Mouse (Mus musculus) neural tube, embryonic 13.5 days (tissue): ENCODE data around the gene Gipc1. TPM values are rescaled to one million over a fixed set of nuclear protein-coding genes. Genes with fewer than 3 reads are reported as not detected.
A peak's percentile ranks its signal among the peaks of the same experiment; 100 is the strongest.

Source experiments
- ATAC-seq: fragments of 200-750 bp; cut with Nextera tagmentation; 2 replicates; pipeline ENCODE4 v1.8.0; 2017; ENCODE audit warnings: low read depth, mild to moderate bottlenecking, moderate TSS enrichment, moderate library complexity
- H3K27ac ChIP-seq: fragments of 300-500 bp; sonication (generic); replicated peaks from 2 replicates; pipeline ENCODE4 v1.5.1; 2015; ENCODE audit warnings: moderate library complexity, mild to moderate bottlenecking, inconsistent platforms
- H3K27me3 ChIP-seq: fragments of 300-500 bp; sonication (generic); 2 replicates; pipeline ENCODE4 v1.6.1; 2015; ENCODE audit warnings: mild to moderate bottlenecking, inconsistent platforms
- H3K36me3 ChIP-seq: fragments of 300-500 bp; sonication (generic); 2 replicates; pipeline ENCODE4 v1.6.1; 2015; ENCODE audit warnings: mild to moderate bottlenecking, inconsistent platforms
- H3K4me1 ChIP-seq: fragments of 300-500 bp; sonication (generic); replicated peaks from 2 replicates; pipeline ENCODE4 v1.6.1; 2015; ENCODE audit warnings: inconsistent platforms
- H3K4me2 ChIP-seq: fragments of 300-500 bp; sonication (generic); 2 replicates; pipeline ENCODE4 v1.6.1; 2015; ENCODE audit warnings: inconsistent platforms, mild to moderate bottlenecking, moderate library complexity
- H3K4me3 ChIP-seq: fragments of 300-500 bp; sonication (generic); 2 replicates; pipeline ENCODE4 v1.5.1; 2015; ENCODE audit warnings: mild to moderate bottlenecking, inconsistent platforms
- H3K9ac ChIP-seq: fragments of 300-500 bp; sonication (generic); 2 replicates; pipeline ENCODE4 v1.6.1; 2015; ENCODE audit warnings: moderate library complexity, mild to moderate bottlenecking, inconsistent platforms
- H3K9me3 ChIP-seq: fragments of 300-500 bp; sonication (generic); 2 replicates; pipeline ENCODE4 v1.6.1; 2016; ENCODE audit warnings: inconsistent platforms
- WGBS: fragments of 180-500 bp; shearing (Covaris S2); methylation state at CpG from one replicate; pipeline ENCODE4 v1.1.7; 2015; 5-methylcytosine and 5-hydroxymethylcytosine counted together
- polyA plus RNA-seq: library from polyadenylated mRNA; unstranded; fragments of >200 nt; fragmentation: Nextera tagmentation; extraction: Ambion mirVana; gene quantifications from 2 replicates; pipeline ENCODE4 v1.2.1, GENCODE M21; 2015

Gipc1 gene
- 149 and 151 TPM in 2 replicates for polyA plus RNA-seq

DNA sequence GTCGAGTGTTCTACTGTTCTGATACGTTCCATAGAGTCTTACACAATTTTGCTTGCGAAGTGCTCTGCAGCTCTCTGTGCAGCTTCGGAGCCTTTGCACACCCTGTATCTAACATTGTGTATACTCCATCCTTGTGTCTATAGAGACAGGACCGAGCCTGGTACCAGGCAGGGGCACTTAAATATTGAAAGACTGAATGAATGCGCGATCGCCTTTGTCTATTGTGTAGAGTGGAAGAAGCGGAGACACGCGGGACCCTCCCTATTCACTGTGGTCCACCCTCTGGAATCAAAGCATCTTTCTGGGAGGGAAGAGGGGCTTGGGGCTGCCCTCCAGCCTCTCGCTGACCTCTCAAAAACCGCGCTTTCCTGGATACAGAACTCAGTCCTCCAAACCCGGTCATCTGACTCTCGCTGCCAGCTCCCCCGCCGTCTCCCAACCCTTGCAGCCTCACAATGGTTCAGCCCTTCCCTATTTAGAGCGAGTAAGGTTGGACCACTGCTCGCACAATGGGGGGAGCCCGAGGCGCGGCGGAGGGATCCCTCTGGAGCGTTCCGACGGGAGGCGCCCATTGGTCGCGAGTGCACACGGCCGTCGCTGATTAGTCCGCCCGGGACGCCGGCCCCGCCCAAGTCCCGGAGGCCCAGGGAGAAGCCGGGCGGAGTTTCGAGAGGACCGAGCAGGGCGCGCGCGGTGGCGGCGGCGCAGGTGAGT lies at the start of gene Gipc1:
Gene Gipc1 (plus strand): TSS at position 648 of the 714 bp plus-strand sequence.
- Histone ChIP-seq H3K9me3 (0 out of 2 replicates have a peak, but pooled peaks cover 3% of the 10 kb centered on the region), H3K27ac (peak within 1 kb of the TSS; percentile 93), H3K36me3 (no peaks in the 10 kb centered on the region), H3K4me3 (peak within 1 kb of the TSS; percentile 84), H3K4me1 (peaks cover 32% of the 10 kb centered on the region), H3K9ac (peak within 1 kb of the TSS; percentile 91), H3K27me3 (no peaks in the 10 kb centered on the region), H3K4me2 (peak within 1 kb of the TSS; percentile 70)
- WGBS: 6% methylated on average over 40 of the region's 50 CpGs
- peak; percentile 95 for ATAC-seq

DNA sequence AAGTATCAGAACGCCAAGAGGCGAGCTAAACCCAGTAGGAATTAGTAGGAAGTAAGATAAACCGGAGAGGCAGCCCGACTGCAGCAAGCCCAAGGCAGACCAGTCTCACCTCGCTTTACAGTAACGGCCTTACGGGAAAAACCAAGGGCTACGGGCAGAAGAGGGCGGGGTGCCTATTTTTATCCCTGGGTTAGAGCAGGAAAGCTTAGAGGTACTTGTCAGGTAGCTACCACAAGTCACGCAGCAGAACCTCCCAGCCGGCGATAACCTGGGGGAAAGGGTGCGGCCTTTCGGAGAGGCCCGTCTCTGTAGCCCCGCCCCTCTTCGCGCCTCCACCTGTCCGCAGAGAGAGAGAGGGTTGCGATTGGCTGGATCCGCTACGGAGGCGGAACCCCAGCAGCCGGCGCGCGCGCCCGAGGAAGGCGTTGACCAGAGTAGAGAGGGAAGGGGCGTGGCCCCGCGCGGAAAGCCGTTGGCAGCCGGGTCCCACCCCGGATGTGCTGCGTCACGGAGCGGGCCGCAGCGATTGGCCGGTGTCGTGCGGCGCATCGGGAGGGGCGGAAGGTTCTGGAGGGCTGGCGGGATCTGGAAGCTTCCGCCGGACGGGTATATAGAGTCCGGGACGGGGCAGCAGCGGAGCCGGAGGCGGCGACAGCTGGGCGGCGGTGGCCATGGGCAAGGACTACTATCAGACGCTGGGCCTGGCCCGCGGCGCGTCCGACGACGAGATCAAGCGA lies 44.6 kb upstream of the Gipc1 start, which contains the start of the genes Tecr and Dnajb1:
Gene Tecr (minus strand): TSS at position 311 of the 737 bp plus-strand sequence.
Gene Dnajb1 (plus strand): TSS at position 533 of the 737 bp plus-strand sequence.
- peaks cover 31% of the 10 kb centered on the region for H3K4me1 ChIP-seq
- peaks cover 33% of the 10 kb centered on the region for H3K36me3 ChIP-seq
- peak within 1 kb of the TSS; percentile 97 for H3K27ac ChIP-seq
- under 1% methylated on average over 64 of the region's 69 CpGs for WGBS
- no peaks in the 10 kb centered on the region for H3K9me3 ChIP-seq
- peak within 1 kb of the TSS; percentile 90 for H3K4me2 ChIP-seq
- no peaks in the 10 kb centered on the region for H3K27me3 ChIP-seq
- H3K4me3 ChIP-seq: peak within 1 kb of the TSS; percentile 79
- peak within 1 kb of the TSS; percentile 89 for H3K9ac ChIP-seq
- peak; percentile 97 for ATAC-seq

DNA sequence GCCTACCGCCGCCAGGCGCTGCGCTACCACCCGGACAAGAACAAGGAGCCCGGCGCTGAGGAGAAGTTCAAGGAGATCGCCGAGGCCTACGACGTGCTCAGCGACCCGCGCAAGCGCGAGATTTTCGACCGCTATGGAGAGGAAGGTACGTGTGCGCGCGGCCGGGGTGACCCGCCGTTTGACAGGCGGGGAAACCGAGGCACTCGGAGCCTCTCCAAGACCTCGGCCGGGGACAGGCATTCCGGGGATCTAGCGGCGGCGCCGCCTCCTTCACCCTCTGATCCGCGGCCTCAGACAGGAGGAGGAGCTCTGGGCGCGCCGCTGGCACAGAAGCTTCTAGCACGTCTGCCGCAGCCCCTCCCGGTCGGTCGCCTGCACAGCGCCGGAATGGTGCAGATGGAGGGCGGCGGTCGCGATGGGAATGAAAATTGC lies 44.1 kb upstream of the Gipc1 start:
- H3K4me2 ChIP-seq: peak overlapping the region; percentile 90
- ATAC-seq: peak; percentile 84

DNA sequence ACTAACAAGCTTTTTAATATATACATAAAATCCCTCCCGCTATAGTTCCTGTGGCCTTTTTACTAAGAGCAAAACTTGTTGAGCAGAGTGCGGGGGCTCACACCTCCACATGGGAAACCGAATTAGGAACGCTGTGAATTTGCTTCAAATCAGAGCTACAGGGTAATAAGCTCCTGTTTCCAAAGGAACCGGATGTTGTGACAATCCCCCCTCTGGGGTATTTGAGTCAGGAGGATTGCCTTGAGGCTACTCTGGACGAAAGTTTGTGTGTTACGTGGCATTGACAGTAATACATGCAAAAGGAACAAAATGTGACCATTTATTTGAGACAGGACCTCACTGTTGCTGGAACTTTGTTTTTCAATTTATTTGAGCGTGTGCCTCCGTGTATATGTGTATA lies 43.4 kb upstream of the Gipc1 start:
- H3K4me1 ChIP-seq: peaks cover 31% of the 10 kb centered on the region
- WGBS: 37% methylated on average over 9 of the region's 9 CpGs
- H3K9me3 ChIP-seq: no peaks in the 10 kb centered on the region
- peaks cover 42% of the 10 kb centered on the region for H3K36me3 ChIP-seq
- peak overlapping the region; percentile 79 for H3K4me3 ChIP-seq
- H3K27me3 ChIP-seq: no peaks in the 10 kb centered on the region
- peak overlapping the region; percentile 89 for H3K9ac ChIP-seq
- H3K4me2 ChIP-seq: peak overlapping the region; percentile 90
- ATAC-seq: no peak
- peak overlapping the region; percentile 97 for H3K27ac ChIP-seq

More for the DNA sequence above, 44.1 kb upstream of the Gipc1 start:
- peaks cover 35% of the 10 kb centered on the region for H3K36me3 ChIP-seq
- under 1% methylated on average over 51 of the region's 51 CpGs for WGBS
- no peaks in the 10 kb centered on the region for H3K27me3 ChIP-seq
- H3K4me1 ChIP-seq: peaks cover 31% of the 10 kb centered on the region
- peak overlapping the region; percentile 89 for H3K9ac ChIP-seq
- H3K4me3 ChIP-seq: peak overlapping the region; percentile 79
- peak overlapping the region; percentile 97 for H3K27ac ChIP-seq
- H3K9me3 ChIP-seq: no peaks in the 10 kb centered on the region

DNA sequence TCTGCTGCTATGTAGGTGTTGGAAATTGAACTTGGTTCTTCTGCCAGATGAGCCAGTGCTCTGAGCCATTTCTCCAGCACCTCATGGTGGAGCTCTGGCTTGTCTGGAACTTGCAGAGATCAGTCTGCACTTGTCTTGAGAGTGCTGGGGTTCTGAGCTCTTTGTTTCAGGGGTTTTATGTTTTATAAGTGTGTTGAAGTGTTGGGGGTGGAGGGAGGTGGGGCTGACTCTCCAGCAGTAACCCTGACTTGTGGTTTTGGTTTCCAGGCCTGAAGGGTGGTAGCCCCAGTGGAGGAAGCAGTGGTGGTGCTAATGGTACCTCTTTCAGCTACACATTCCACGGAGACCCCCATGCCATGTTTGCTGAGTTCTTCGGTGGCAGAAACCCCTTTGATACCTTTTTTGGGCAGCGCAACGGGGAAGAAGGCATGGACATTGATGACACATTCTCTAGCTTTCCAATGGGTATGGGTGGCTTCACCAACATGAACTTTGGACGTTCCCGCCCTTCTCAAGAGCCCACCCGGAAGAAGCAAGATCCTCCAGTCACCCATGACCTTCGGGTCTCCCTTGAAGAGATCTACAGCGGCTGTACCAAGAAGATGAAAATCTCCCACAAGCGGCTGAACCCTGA lies 42.8 kb upstream of the Gipc1 start:
- H3K27ac ChIP-seq: no peak overlapping the region
- peak overlapping the region; percentile 89 for H3K9ac ChIP-seq
- WGBS: 91% methylated on average over 10 of the region's 10 CpGs

DNA sequence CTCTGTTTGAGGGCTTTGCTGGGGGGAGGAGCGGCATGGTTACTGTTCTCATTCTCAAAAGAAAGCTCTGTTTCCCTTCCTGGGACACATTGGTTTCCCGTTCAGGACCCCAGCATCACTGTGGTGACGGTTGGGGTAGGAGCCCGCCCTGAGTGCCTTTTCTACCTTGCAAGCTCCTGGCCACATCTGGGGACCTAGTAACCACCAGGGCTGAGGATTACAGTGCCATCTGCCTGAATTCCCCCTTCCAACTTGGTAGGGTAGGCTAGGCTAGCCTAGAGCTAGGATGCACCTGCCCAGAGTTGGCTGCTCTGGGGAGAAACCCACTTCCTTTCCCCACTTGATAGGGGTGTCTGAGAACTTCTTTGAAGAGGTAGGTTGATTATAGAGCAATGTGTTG lies 40.6 kb upstream of the Gipc1 start:
- H3K9ac ChIP-seq: no peak overlapping the region
- peaks cover 31% of the 10 kb centered on the region for H3K4me1 ChIP-seq
- peaks cover 46% of the 10 kb centered on the region for H3K36me3 ChIP-seq
- H3K27me3 ChIP-seq: no peaks in the 10 kb centered on the region
- no peak for ATAC-seq
- H3K9me3 ChIP-seq: no peaks in the 10 kb centered on the region
- no peak overlapping the region for H3K4me2 ChIP-seq
- H3K4me3 ChIP-seq: no peak overlapping the region
- WGBS: 93% methylated on average over 4 of the region's 4 CpGs
- H3K27ac ChIP-seq: no peak overlapping the region

More for the DNA sequence above, 42.8 kb upstream of the Gipc1 start:
- no peak for ATAC-seq
- peak overlapping the region; percentile 79 for H3K4me3 ChIP-seq
- H3K27me3 ChIP-seq: no peaks in the 10 kb centered on the region
- H3K36me3 ChIP-seq: peaks cover 46% of the 10 kb centered on the region
- H3K4me2 ChIP-seq: peak overlapping the region; percentile 90
- H3K4me1 ChIP-seq: peaks cover 31% of the 10 kb centered on the region
- H3K9me3 ChIP-seq: no peaks in the 10 kb centered on the region

DNA sequence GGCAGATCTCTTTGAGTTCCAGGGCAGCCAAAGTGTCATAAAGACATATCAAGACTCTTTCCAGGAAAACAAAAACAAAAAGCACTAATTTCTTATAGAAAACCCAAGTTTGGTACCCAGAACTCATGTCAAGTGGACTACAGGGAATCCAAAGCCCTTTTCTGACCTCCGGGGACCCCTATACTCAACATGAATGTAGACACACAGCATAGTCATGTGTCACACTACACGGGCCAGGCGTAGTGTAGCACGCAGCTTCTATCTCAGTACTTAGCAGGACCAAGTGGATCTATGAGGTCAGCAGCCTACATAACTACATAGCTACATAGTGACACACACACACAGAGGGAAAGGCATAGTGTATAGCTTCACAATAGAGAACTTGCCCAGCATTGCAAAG lies 38.8 kb upstream of the Gipc1 start:
- H3K4me1 ChIP-seq: peaks cover 26% of the 10 kb centered on the region
- 98% methylated on average over 4 of the region's 4 CpGs for WGBS
- no peak overlapping the region for H3K4me2 ChIP-seq
- H3K9ac ChIP-seq: no peak overlapping the region
- no peaks in the 10 kb centered on the region for H3K9me3 ChIP-seq
- peaks cover 46% of the 10 kb centered on the region for H3K36me3 ChIP-seq
- no peak for ATAC-seq
- H3K27me3 ChIP-seq: no peaks in the 10 kb centered on the region
- H3K4me3 ChIP-seq: no peak overlapping the region
- no peak overlapping the region for H3K27ac ChIP-seq

DNA sequence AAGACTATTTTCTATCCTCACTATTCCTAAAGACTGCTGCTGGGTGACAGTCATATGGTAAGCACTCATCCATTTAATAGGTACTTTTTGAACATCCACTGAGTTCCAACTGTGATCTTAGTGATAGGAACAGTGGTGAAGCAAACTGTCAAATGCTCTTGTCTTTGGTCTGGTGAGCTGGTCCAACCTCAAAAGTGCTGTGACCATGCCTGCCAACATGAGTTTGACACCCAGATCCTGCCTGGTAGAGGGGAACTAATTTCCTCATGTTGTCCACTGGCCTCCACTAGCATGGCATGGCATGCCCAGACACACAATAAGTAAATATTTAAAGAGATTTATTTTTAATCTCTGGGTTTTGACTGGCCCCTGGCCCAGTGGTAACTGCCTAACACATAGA lies 35.9 kb upstream of the Gipc1 start:
- H3K27me3 ChIP-seq: no peaks in the 10 kb centered on the region
- H3K4me1 ChIP-seq: no peaks in the 10 kb centered on the region
- peaks cover 25% of the 10 kb centered on the region for H3K36me3 ChIP-seq
- no peak overlapping the region for H3K9ac ChIP-seq
- no peaks in the 10 kb centered on the region for H3K9me3 ChIP-seq
- no peak for ATAC-seq
- no peak overlapping the region for H3K4me3 ChIP-seq
- H3K4me2 ChIP-seq: no peak overlapping the region
- no peak overlapping the region for H3K27ac ChIP-seq

DNA sequence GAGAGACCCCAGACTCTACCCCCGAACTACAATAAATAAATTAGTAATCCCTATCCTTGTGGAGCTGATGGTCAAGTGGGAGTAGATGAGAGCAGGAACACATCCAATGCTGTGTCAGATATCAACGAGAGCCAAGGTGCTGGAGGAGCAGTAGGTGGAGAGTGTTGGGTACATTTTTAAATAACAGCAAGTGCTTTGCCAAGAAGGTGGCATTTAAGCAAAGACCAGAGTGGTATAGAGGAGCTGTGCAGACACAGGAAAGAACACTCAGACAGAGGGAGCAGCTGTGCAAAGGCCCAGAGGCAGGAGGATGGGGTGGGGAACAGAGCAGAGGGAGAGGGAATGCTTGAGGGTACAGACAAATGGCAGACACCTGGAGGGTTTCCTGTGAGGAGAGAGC lies 35.4 kb upstream of the Gipc1 start:
- Histone ChIP-seq H3K4me3 (no peak overlapping the region), H3K9me3 (no peaks in the 10 kb centered on the region), H3K4me1 (0 out of 2 replicates have a peak, but pooled peaks cover 5% of the 10 kb centered on the region), H3K36me3 (peaks cover 20% of the 10 kb centered on the region), H3K27ac (no peak overlapping the region), H3K9ac (no peak overlapping the region), H3K27me3 (no peaks in the 10 kb centered on the region), H3K4me2 (no peak overlapping the region)
- 96% methylated on average over 2 of the region's 2 CpGs for WGBS
- ATAC-seq: no peak

DNA sequence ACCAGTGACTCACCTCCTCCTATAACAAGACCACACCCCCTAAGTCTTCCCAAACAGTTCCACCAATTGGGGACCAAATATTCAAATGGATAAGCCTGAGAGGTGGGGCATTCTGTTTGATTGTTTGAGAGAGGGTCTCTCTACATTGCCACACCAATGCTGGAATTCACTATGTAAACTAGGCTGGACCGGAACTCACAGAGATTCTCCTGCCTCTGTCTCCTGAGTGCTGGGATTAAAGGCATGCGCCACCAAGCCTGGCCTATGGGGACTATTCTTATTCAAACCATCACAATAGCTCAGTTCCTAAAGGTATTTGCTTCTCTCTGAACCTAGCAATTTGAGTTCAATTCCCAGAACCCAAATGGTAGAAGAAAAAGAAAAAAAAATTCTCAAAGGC lies 33.9 kb upstream of the Gipc1 start:
- H3K27ac ChIP-seq: no peak overlapping the region
- ATAC-seq: no peak
- WGBS: 92% methylated on average over 2 of the region's 2 CpGs

DNA sequence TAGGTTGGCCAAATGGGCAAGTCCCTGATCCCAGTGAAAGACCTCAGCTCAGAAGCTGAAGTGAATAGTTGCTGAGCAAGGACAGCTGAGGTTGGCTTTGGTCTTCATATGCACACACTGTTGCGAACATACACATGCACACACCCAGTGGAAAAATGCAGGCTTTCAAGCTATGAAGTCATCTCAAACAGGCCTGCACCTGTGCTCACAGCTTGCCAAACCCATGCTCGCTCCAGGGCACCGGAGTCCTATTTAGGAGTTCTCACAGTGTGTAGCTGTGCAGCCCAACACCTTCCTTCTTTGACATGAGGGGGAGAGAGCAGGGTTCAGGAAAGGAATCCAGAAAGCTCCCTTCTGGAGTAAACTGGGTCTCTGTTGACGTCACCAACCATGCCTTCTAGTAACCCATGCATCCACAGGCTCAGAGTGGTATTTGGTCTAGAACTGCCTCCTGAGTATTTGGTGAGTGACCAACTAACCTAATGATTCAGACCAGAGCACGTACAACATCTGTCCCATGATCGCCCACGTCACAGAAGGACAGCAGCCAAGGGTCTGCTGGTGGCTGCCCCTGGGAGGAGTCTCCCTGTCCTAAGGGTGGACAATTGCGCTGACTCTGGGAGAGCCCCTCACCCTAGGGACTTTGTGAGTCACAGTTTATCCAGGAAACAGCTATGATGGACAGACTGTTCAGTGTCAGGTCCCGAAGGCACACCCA lies 32.8 kb upstream of the Gipc1 start:
- no peak overlapping the region for H3K9ac ChIP-seq
- no peak for ATAC-seq
- H3K4me3 ChIP-seq: no peak overlapping the region
- no peaks in the 10 kb centered on the region for H3K9me3 ChIP-seq
- H3K4me1 ChIP-seq: 0 out of 2 replicates have a peak, but pooled peaks cover 6% of the 10 kb centered on the region
- H3K27me3 ChIP-seq: no peaks in the 10 kb centered on the region
- no peaks in the 10 kb centered on the region for H3K36me3 ChIP-seq
- H3K4me2 ChIP-seq: no peak overlapping the region
- WGBS: 94% methylated on average over 9 of the region's 9 CpGs
- no peak overlapping the region for H3K27ac ChIP-seq

More for the DNA sequence above, 33.9 kb upstream of the Gipc1 start:
- H3K9ac ChIP-seq: no peak overlapping the region
- 0 out of 2 replicates have a peak, but pooled peaks cover 6% of the 10 kb centered on the region for H3K4me1 ChIP-seq
- H3K36me3 ChIP-seq: peaks cover 9% of the 10 kb centered on the region
- no peaks in the 10 kb centered on the region for H3K27me3 ChIP-seq
- H3K4me3 ChIP-seq: no peak overlapping the region
- H3K9me3 ChIP-seq: no peaks in the 10 kb centered on the region
- no peak overlapping the region for H3K4me2 ChIP-seq
